Mouse (Mus musculus) CH12.LX (cell line): Measurements from ENCODE around the gene Abhd6. TPM values are rescaled to one million over a fixed set of nuclear protein-coding genes. Genes with fewer than 3 reads are reported as not detected.

ENCODE experiments used
- DNase-seq: peaks from one replicate; pipeline ENCODE4 v3.0.0-alpha.2; 2013; ENCODE audit errors: extremely low read depth
- H3K27ac ChIP-seq: 2 replicates; pipeline ENCODE4 v1.5.1; 2012; ENCODE audit warnings: low read depth, mild to moderate bottlenecking, control low read depth, moderate library complexity; ENCODE audit not compliant: insufficient read depth
- H3K27me3 ChIP-seq: replicated peaks from 2 replicates; pipeline ENCODE3; 2012; ENCODE audit warnings: inconsistent platforms
- H3K36me3 ChIP-seq, 2 experiments: replicated peaks in 1 of 2; 2 replicates each; pipeline versions ENCODE3 to v1.6.1; 2012; ENCODE audit warnings: inconsistent platforms in 1 of 2, low read length in 1 of 2, mild to moderate bottlenecking in 1 of 2, mixed read lengths in 1 of 2, moderate library complexity in 1 of 2; ENCODE audit not compliant: control insufficient read depth in 1 of 2, insufficient read depth in 1 of 2
- H3K4me1 ChIP-seq, 2 experiments: 2 replicates each; pipeline ENCODE4 v1.6.1; 2012; ENCODE audit warnings: inconsistent platforms in 1 of 2, moderate library complexity in 1 of 2; ENCODE audit not compliant: insufficient read depth in 2 of 2, control insufficient read depth in 1 of 2
- H3K4me2 ChIP-seq: 2 replicates; pipeline ENCODE4 v1.6.1; 2012; ENCODE audit warnings: low read depth, mild to moderate bottlenecking, control low read depth; ENCODE audit not compliant: poor library complexity, insufficient read depth, severe bottlenecking
- H3K4me3 ChIP-seq, 3 experiments: fragments of 150-350 bp in 1 of 3; sonication (generic) in 1 of 3; replicated peaks in 1 of 3; 2 replicates each; pipeline versions ENCODE3 to v1.5.1; 2011 to 2012; ENCODE audit warnings: low read depth in 2 of 3, low read length in 2 of 3, mild to moderate bottlenecking in 2 of 3, moderate library complexity in 2 of 3, control low read depth in 1 of 3, improper control_type of control experiment in 1 of 3, inconsistent platforms in 1 of 3, mixed read lengths in 1 of 3; ENCODE audit not compliant: poor library complexity in 1 of 3
- H3K79me2 ChIP-seq: replicated peaks from 2 replicates; pipeline ENCODE4 v1.6.1; 2012; ENCODE audit warnings: mild to moderate bottlenecking, moderate library complexity; ENCODE audit not compliant: control insufficient read depth, poor library complexity, insufficient read depth, severe bottlenecking; ENCODE audit errors: extremely low read depth
- H3K9ac ChIP-seq: 2 replicates; pipeline ENCODE4 v1.6.1; 2012; ENCODE audit warnings: low read depth, mild to moderate bottlenecking, control low read depth, moderate library complexity; ENCODE audit not compliant: insufficient read depth
- H3K9me3 ChIP-seq: replicated peaks from 2 replicates; pipeline ENCODE3; 2012; ENCODE audit warnings: low read length, inconsistent platforms, mixed read lengths
- CHD2 ChIP-seq: IDR thresholded peaks from 2 replicates; pipeline ENCODE4 v1.6.1; 2011; ENCODE audit warnings: low read length, improper control_type of control experiment
- CTCF ChIP-seq, 2 experiments: IDR thresholded peaks in 1 of 2; conservative IDR thresholded peaks in 1 of 2; 2 replicates each; pipeline ENCODE4 v1.5.1; 2011 to 2012; ENCODE audit warnings: low read depth in 2 of 2, low read length in 2 of 2, improper control_type of control experiment in 1 of 2, inconsistent platforms in 1 of 2, mild to moderate bottlenecking in 1 of 2, moderate library complexity in 1 of 2
- EP300 ChIP-seq: IDR thresholded peaks from 2 replicates; pipeline ENCODE4 v1.6.1; 2011; ENCODE audit warnings: low read length, improper control_type of control experiment
- ETS1 ChIP-seq: conservative IDR thresholded peaks from 2 replicates; pipeline ENCODE4 v1.6.1; 2012; ENCODE audit warnings: low read depth, mild to moderate bottlenecking, inconsistent platforms, low read length, improper control_type of control experiment, moderate library complexity
- GABPA ChIP-seq: IDR thresholded peaks from 2 replicates; pipeline ENCODE4 v1.6.1; 2012; ENCODE audit warnings: low read depth, low read length, improper control_type of control experiment, inconsistent platforms; ENCODE audit not compliant: insufficient replicate concordance
- HCFC1 ChIP-seq: IDR thresholded peaks from 2 replicates; pipeline ENCODE4 v1.6.1; 2012; ENCODE audit warnings: low read depth, mild to moderate bottlenecking, inconsistent platforms, low read length, improper control_type of control experiment
- JUN ChIP-seq: IDR thresholded peaks from 2 replicates; pipeline ENCODE4 v1.6.1; 2011; ENCODE audit warnings: low read depth, mild to moderate bottlenecking, low read length, improper control_type of control experiment, moderate library complexity; ENCODE audit not compliant: insufficient read depth
- JUND ChIP-seq: conservative IDR thresholded peaks from 2 replicates; pipeline ENCODE4 v1.6.1; 2011; ENCODE audit warnings: low read depth, low read length, improper control_type of control experiment
- KAT2A ChIP-seq: IDR thresholded peaks from 2 replicates; pipeline ENCODE4 v1.6.1; 2012; ENCODE audit warnings: low read length, improper control_type of control experiment, inconsistent platforms; ENCODE audit not compliant: insufficient replicate concordance
- MAFK ChIP-seq: IDR thresholded peaks from 2 replicates; pipeline ENCODE4 v1.6.1; 2011; ENCODE audit warnings: low read length, improper control_type of control experiment; ENCODE audit not compliant: insufficient replicate concordance
- MAX ChIP-seq: IDR thresholded peaks from 2 replicates; pipeline ENCODE4 v1.6.1; 2011; ENCODE audit warnings: low read length, improper control_type of control experiment
- MAZ ChIP-seq: IDR thresholded peaks from 2 replicates; pipeline ENCODE4 v1.6.1; 2012; ENCODE audit warnings: low read depth, mild to moderate bottlenecking, inconsistent platforms, low read length, improper control_type of control experiment, moderate library complexity
- MXI1 ChIP-seq: IDR thresholded peaks from 2 replicates; pipeline ENCODE4 v1.6.1; 2011; ENCODE audit warnings: mild to moderate bottlenecking, low read depth, low read length, improper control_type of control experiment
- MYC ChIP-seq: IDR thresholded peaks from 2 replicates; pipeline ENCODE4 v1.6.1; 2011; ENCODE audit warnings: low read depth, mild to moderate bottlenecking, improper control_type of control experiment, low read length
- NELFE ChIP-seq: IDR thresholded peaks from 2 replicates; pipeline ENCODE4 v1.6.1; 2011; ENCODE audit warnings: low read depth, low read length, improper control_type of control experiment
- NRF1 ChIP-seq: IDR thresholded peaks from 2 replicates; pipeline ENCODE4 v1.6.1; 2014; ENCODE audit warnings: low read depth, mild to moderate bottlenecking, inconsistent platforms, low read length, improper control_type of control experiment, moderate library complexity
- POLR2A ChIP-seq: IDR thresholded peaks from 2 replicates; pipeline ENCODE4 v1.6.1; 2011; ENCODE audit warnings: low read depth, mild to moderate bottlenecking, improper control_type of control experiment, low read length
- RAD21 ChIP-seq: IDR thresholded peaks from 2 replicates; pipeline ENCODE4 v1.6.1; 2011; ENCODE audit warnings: low read depth, mild to moderate bottlenecking, low read length, improper control_type of control experiment, moderate library complexity
- SIN3A ChIP-seq: IDR thresholded peaks from 2 replicates; pipeline ENCODE4 v1.6.1; 2012; ENCODE audit warnings: low read length, improper control_type of control experiment, inconsistent platforms
- SMC3 ChIP-seq: IDR thresholded peaks from 2 replicates; pipeline ENCODE4 v1.6.1; 2011; ENCODE audit warnings: low read depth, low read length, improper control_type of control experiment
- USF1 ChIP-seq: IDR thresholded peaks from 2 replicates; pipeline ENCODE4 v1.6.1; 2014; ENCODE audit warnings: low read depth, mild to moderate bottlenecking, inconsistent platforms, low read length, improper control_type of control experiment
- ZC3H11A ChIP-seq: IDR thresholded peaks from 2 replicates; pipeline ENCODE4 v1.6.1; 2012; ENCODE audit warnings: low read depth, mild to moderate bottlenecking, inconsistent platforms, low read length, improper control_type of control experiment
- ZKSCAN1 ChIP-seq: IDR thresholded peaks from 2 replicates; pipeline ENCODE4 v1.6.1; 2012; ENCODE audit warnings: low read depth, inconsistent platforms, low read length, improper control_type of control experiment, borderline replicate concordance
- ZMIZ1 ChIP-seq: IDR thresholded peaks from 2 replicates; pipeline ENCODE4 v1.6.1; 2012; ENCODE audit warnings: low read depth, mild to moderate bottlenecking, inconsistent platforms, low read length, improper control_type of control experiment
- dilution Hi-C: fragments of 300-500 bp; cut with MboI; formaldehyde crosslinking; loops from 2 replicates; pipeline ENCODE4 v1.14.3; 2020; ENCODE audit warnings: low sequenced_read_pairs; ENCODE audit not compliant: extremely low pct_unique_long_range_greater_than_20kb, extremely low pct_ligation_motif_present
- in situ Hi-C: fragments of 300-500 bp; cut with MboI; formaldehyde crosslinking; loops from 3 replicates; pipeline ENCODE4 v1.14.3; 2019; ENCODE audit warnings: low sequenced_read_pairs, low pct_ligation_motif_present, low pct_unique_long_range_greater_than_20kb, mixed read lengths
- polyA plus RNA-seq: library from polyadenylated mRNA; unstranded; fragments of >175 nt; gene quantifications from 2 replicates; pipeline ENCODE4 v1.2.1, GENCODE M21; 2012; ENCODE audit warnings: low read depth; ENCODE audit not compliant: insufficient read length
- total RNA-seq, 2 experiments: library from RNA; depleted of rRNA; stranded (reverse); fragments of 300-350 nt in 1 of 2; fragments of >200 nt in 1 of 2; gene quantifications; 2 replicates each; pipeline ENCODE4 v1.2.3; 2012 to 2014

Abhd6 gene
- total and polyA plus RNA-seq, 3 experiments, result 31.9 to 55.9 (median 36.0) TPM

- TF ChIP-seq SIN3A (no peak), KAT2A (no peak), EP300 (no peak), JUND (no peak), ZC3H11A (no peak), SMC3 (peak; percentile 71), POLR2A (no peak), ZMIZ1 (no peak), CHD2 (no peak), CTCF (conservative IDR thresholded peaks at IDR 0.05 in 1 of 2, IDR thresholded peaks at IDR 0.05 in 1 of 2; ENCODE audit: low read depth in 2 of 2, low read length in 2 of 2) (peak; percentile 75 to 97), GABPA (no peak), MAZ (0 out of 2 replicates have a peak, but pooled peaks have one; percentile 26), NRF1 (no peak), JUN (no peak), MYC (0 out of 2 replicates have a peak, but pooled peaks have one; percentile 7), MXI1 (0 out of 2 replicates have a peak, but pooled peaks have one; percentile 42), USF1 (no peak), MAFK (no peak), MAX (no peak; the same call in 1 of the 2 replicates), NELFE (peak; percentile 40; the same call in 1 of the 2 replicates), ZKSCAN1 (no peak), ETS1 (peak; percentile 15), RAD21 (peak; percentile 64), HCFC1 (peak; percentile 50; the same call in 1 of the 2 replicates)
These were observed 5.4 kb upstream of the Abhd6 start (continued) for GRCm38 (mm10) chr14:7997255-7997696.

- H3K79me2 ChIP-seq, result peaks cover 2% of the 10 kb centered on the region; the same call in 1 of the 2 replicates
- dilution Hi-C loops (no loop called here), in situ Hi-C loops (loop anchor here (10.0 kb wide), 2 partner anchors 176 to 184 kb away; partner anchors contain the start of genes Flnb and Pdhb)
- H3K9ac ChIP-seq, result no peak overlapping the region
- DNase-seq, result no peak
- H3K27me3 ChIP-seq, result peaks cover 8% of the 10 kb centered on the region
- H3K36me3 ChIP-seq, result no peaks in the 10 kb centered on the region
- H3K4me1 ChIP-seq, result peaks cover 26 to 47% of the 10 kb centered on the region in 2 experiments
- TF ChIP-seq SIN3A (no peak), NELFE (no peak), GABPA (no peak)
- TF ChIP-seq, all 38 proteins: peak for 0
- Histone ChIP-seq H3K9me3 (no peaks in the 10 kb centered on the region), H3K4me3 (no peak overlapping the region), H3K27ac (no peak overlapping the region), H3K4me2 (no peak overlapping the region)
These were observed 3.7 kb upstream of the Abhd6 start for GRCm38 (mm10) chr14:7999030-7999429.
